Mouse (Mus musculus) liver, embryonic 13.5 days (tissue): ENCODE measurements around the gene Dip2b. TPM values are rescaled to one million over a fixed set of nuclear protein-coding genes. Genes with fewer than 3 reads are reported as not detected.

ENCODE experiments used
- ATAC-seq: fragments of 200-750 bp; cut with Nextera tagmentation; 2 replicates; pipeline ENCODE4 v1.8.0; 2017; ENCODE audit warnings: low read depth, mild to moderate bottlenecking, moderate number of reproducible peaks, moderate library complexity
- DNase-seq: peaks from one replicate; pipeline ENCODE4 v3.0.0; 2022
- H3K27ac ChIP-seq: fragments of 300-500 bp; sonication (generic); 2 replicates; pipeline ENCODE4 v1.5.1; 2015; ENCODE audit warnings: moderate library complexity, mild to moderate bottlenecking, inconsistent platforms
- H3K27me3 ChIP-seq: fragments of 300-500 bp; sonication (generic); 2 replicates; pipeline ENCODE4 v1.6.1; 2015; ENCODE audit warnings: mild to moderate bottlenecking, inconsistent platforms
- H3K36me3 ChIP-seq: fragments of 300-500 bp; sonication (generic); 2 replicates; pipeline ENCODE4 v1.6.1; 2015; ENCODE audit warnings: mild to moderate bottlenecking, inconsistent platforms
- H3K4me1 ChIP-seq: fragments of 300-500 bp; sonication (generic); replicated peaks from 2 replicates; pipeline ENCODE4 v1.6.1; 2015; ENCODE audit warnings: inconsistent platforms
- H3K4me2 ChIP-seq: fragments of 300-500 bp; sonication (generic); 2 replicates; pipeline ENCODE4 v1.6.1; 2015; ENCODE audit warnings: inconsistent platforms, mild to moderate bottlenecking, moderate library complexity
- H3K4me3 ChIP-seq: fragments of 300-500 bp; sonication (generic); replicated peaks from 2 replicates; pipeline ENCODE4 v1.5.1; 2015; ENCODE audit warnings: mild to moderate bottlenecking, inconsistent platforms
- H3K9ac ChIP-seq: fragments of 300-500 bp; sonication (generic); 2 replicates; pipeline ENCODE4 v1.6.1; 2015; ENCODE audit warnings: mild to moderate bottlenecking, inconsistent platforms
- H3K9me3 ChIP-seq: fragments of 300-500 bp; sonication (generic); replicated peaks from 2 replicates; pipeline ENCODE4 v1.6.1; 2016; ENCODE audit warnings: inconsistent platforms
- WGBS: fragments of 180-500 bp; shearing (Covaris S2); methylation state at CpG from one replicate; pipeline ENCODE4 v1.1.7; 2015; ENCODE audit not compliant: insufficient replicate concordance; 5-methylcytosine and 5-hydroxymethylcytosine counted together
- polyA plus RNA-seq: library from polyadenylated mRNA; unstranded; fragments of >200 nt; fragmentation: Nextera tagmentation; extraction: Ambion mirVana; gene quantifications from 2 replicates; pipeline ENCODE4 v1.2.1, GENCODE M21; 2015

Dip2b gene
- polyA plus RNA-seq, 1 experiment from 2014 or later: 2.2 TPM

DNA sequence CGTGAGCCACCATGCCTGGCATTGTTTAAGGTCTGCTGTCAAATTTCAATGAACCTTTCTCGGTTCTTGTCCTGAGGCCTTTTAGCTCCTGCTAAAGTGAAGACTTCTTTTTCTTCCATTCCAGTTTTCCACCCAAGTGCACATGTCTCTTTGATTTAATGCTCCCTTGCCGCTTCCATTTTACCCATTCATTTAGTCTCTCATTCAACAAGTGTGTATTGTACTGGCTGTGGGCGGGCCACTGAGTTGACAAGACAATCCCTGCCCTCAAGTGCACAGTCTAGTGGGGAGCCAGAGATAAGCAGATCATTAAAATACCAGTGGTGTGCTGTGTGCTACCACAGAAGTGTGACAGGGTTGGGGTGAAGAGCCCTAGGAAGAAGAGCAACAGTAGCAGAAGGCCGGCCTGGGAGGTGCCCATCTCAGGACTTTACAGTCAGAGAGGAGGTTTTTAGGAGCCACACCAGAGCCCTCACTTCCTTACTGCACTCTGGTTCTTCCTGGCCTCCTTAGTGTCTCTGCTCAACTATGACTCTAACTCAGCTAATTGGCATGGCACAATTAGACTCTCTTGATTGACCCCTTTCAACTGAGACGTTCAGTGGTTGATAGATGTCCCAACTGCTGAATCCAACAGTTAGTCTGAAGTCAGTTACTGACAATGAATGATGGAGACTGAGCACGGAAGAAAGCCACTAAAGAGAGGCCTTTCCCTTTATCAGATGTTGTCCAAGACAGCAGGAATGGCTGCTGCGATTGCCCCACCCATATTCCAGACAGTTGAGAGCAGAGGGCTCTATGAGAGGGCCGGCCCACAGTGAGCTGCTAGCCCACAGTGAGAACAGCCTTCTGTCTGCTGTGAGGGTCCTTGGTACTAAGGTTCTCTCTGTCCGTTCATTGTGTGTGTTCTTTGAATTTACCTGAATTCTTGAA is 75.1 kb downstream of the Dip2b start:
- peaks cover 8% of the 10 kb centered on the region; the same call in 1 of the 2 replicates for H3K36me3 ChIP-seq
- 37% methylated on average over 10 of the region's 10 CpGs for WGBS
- no peaks in the 10 kb centered on the region for H3K27me3 ChIP-seq
- no peaks in the 10 kb centered on the region for H3K9me3 ChIP-seq
- H3K4me2 ChIP-seq: 0 out of 2 replicates have a peak overlapping the region, but pooled peaks have one; percentile 2
- ATAC-seq: peak; percentile 84
- peak; percentile 15 for DNase-seq
- H3K27ac ChIP-seq: no peak overlapping the region
- peaks cover 40% of the 10 kb centered on the region for H3K4me1 ChIP-seq
- no peak overlapping the region for H3K4me3 ChIP-seq
- no peak overlapping the region for H3K9ac ChIP-seq

DNA sequence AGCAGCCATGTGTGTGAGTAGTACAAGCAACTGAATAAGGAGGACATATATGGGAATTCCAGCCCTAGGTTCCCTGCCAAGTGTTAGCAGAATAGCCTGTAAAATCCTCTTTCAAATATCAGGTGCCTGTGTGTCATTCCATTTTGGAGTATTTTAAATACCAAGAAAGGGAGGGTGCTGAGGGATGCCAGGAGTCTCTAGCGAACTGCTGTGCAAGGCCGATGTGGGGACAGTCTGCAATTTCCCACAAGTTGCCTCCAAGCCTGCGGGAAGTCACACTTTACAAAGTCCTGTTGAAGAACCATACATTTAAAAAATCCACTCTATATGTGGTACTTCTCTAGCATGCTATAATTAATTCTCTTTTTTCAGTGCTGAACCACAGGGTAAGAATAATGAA is 77.0 kb downstream of the Dip2b start:
- Histone ChIP-seq H3K4me2 (no peak overlapping the region), H3K9ac (no peak overlapping the region), H3K36me3 (peaks cover 8% of the 10 kb centered on the region; the same call in 1 of the 2 replicates), H3K4me1 (peaks cover 35% of the 10 kb centered on the region), H3K27me3 (no peaks in the 10 kb centered on the region), H3K27ac (no peak overlapping the region), H3K9me3 (no peaks in the 10 kb centered on the region), H3K4me3 (no peak overlapping the region)
- no peak for DNase-seq
- ATAC-seq: no peak
- 86% methylated on average over 3 of the region's 3 CpGs for WGBS

DNA sequence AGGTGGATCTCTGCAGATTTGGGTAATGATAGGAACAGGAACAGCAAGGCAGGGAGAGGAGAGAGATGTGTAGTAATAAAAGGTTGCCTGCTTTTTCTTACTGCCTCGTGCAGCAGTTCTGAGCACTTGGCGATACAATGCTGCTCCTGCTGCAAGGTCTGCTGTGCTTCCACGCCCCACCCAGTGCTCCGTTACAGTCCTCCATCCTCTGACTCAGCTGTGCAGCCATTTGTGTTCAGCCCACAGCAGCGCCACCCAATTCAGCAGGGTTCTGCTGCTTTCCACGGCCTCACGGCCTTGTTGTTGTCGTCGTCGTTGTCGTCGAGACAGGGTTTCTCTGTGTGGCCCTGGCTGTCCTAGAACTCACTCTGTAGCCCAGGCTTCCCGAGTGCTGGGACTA is 77.9 kb downstream of the Dip2b start:
- H3K4me3 ChIP-seq: no peak overlapping the region
- peaks cover 8% of the 10 kb centered on the region; the same call in 1 of the 2 replicates for H3K36me3 ChIP-seq
- H3K9me3 ChIP-seq: no peaks in the 10 kb centered on the region
- WGBS: 80% methylated on average over 13 of the region's 13 CpGs
- peaks cover 35% of the 10 kb centered on the region for H3K4me1 ChIP-seq
- DNase-seq (no peak), ATAC-seq (no peak)
- no peak overlapping the region for H3K27ac ChIP-seq
- H3K27me3 ChIP-seq: no peaks in the 10 kb centered on the region
- H3K4me2 ChIP-seq: no peak overlapping the region
- no peak overlapping the region for H3K9ac ChIP-seq

DNA sequence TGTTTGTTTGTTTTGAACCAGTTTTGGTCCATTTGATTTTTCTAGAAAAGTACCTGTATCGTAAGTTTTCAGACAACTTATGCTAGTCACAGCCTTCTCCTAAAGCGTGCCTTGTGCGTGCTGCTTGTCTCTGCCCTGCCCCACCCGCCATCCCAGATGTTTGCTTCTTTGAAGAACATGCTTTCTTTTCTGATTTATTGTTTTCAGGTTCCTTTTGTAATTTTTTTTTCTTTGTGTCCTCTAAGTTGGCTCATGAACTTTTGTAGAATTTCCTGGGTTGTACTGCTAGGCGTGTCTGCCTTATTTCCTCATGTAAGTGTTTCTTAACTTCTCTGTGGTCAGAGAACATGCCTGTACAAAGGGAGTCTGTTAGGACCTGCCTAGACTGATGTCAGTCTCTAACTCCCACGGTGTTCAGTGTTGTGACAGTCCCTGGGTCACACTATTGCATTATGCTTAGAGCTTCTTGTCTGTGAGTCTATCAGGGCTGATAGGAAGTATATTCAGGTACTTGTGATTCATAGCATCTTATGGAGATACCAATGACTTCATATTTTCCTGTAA is 80.8 kb downstream of the Dip2b start:
- Histone ChIP-seq H3K27ac (no peak overlapping the region), H3K36me3 (peaks cover 8% of the 10 kb centered on the region; the same call in 1 of the 2 replicates), H3K4me2 (no peak overlapping the region), H3K9me3 (no peaks in the 10 kb centered on the region), H3K9ac (no peak overlapping the region), H3K4me3 (no peak overlapping the region), H3K4me1 (peaks cover 17% of the 10 kb centered on the region), H3K27me3 (no peaks in the 10 kb centered on the region)
- ATAC-seq (no peak), DNase-seq (no peak)
- WGBS: 77% methylated on average over 6 of the region's 6 CpGs

DNA sequence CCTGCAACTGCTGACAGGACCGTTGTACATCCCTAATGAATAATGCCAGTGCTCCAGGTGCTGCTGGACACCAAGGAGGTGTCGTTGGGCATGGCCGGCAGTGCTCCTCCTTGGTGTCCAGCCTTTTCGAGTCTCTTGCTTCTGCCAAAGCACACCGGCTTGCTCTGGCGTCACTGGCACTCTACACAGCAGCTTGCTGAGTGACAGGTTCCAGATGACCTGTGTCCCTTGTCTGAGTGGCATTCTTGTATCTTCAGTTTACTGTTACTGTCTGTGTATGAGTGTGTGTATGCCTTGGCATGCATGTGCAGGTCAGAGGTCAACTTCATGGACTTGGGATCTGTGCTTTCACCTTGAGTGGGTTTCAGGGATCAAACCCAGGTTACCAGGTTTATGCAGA is 83.0 kb downstream of the Dip2b start:
- no peaks in the 10 kb centered on the region for H3K9me3 ChIP-seq
- H3K4me3 ChIP-seq: no peak overlapping the region
- no peaks in the 10 kb centered on the region for H3K27me3 ChIP-seq
- no peak overlapping the region for H3K9ac ChIP-seq
- peaks cover 7% of the 10 kb centered on the region; the same call in 1 of the 2 replicates for H3K36me3 ChIP-seq
- 79% methylated on average over 6 of the region's 6 CpGs for WGBS
- no peak for ATAC-seq
- no peak overlapping the region for H3K4me2 ChIP-seq
- peaks cover 32% of the 10 kb centered on the region for H3K4me1 ChIP-seq
- DNase-seq: no peak
- H3K27ac ChIP-seq: no peak overlapping the region

DNA sequence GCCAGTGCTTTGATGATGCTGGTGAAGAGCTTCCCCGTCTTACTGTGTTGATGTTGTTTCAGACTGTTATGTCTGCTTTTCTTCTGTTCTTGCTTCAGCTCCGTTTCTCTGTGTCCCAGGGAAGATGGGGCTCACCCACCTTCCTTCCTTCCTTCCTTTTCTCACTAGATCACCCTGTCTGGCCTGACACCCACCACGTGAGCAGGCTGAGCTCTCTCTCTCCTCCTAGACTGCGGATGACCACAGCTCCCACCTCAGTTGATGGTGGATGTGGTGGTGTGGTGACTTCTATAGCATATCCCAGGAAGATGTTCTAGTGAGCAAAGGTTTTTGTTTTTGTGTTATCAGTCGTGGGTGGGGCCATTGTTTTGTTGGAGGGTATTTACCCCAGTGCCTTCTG is 85.4 kb downstream of the Dip2b start:
- DNase-seq (no peak), ATAC-seq (no peak)
- no peak overlapping the region for H3K9ac ChIP-seq
- WGBS: 32% methylated on average over 5 of the region's 5 CpGs
- no peak overlapping the region for H3K4me3 ChIP-seq
- no peaks in the 10 kb centered on the region for H3K27me3 ChIP-seq
- no peak overlapping the region for H3K27ac ChIP-seq
- no peaks in the 10 kb centered on the region for H3K9me3 ChIP-seq
- H3K36me3 ChIP-seq: no peaks in the 10 kb centered on the region
- H3K4me2 ChIP-seq: no peak overlapping the region
- H3K4me1 ChIP-seq: peaks cover 37% of the 10 kb centered on the region

DNA sequence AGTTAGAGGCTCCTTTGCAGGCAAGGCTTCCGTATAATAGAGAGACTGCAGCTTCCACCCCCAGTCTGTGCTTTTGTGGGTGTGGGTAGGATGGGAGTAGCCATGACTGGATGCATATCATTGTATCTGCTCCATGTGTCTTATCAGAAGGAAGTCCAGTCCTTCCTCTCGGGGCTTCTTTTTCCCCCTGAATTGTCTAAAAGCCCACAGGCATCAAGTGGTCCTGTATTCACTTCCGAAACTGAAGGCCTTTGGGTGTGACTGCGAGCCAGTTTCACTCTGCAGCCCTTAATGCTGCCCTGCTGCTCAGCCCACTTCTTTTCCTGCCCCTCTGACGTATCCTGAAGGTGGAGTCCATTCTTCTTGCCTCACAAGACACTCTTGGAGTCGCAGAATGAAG is 86.8 kb downstream of the Dip2b start:
- Histone ChIP-seq H3K36me3 (no peaks in the 10 kb centered on the region), H3K4me1 (peaks cover 37% of the 10 kb centered on the region), H3K4me2 (no peak overlapping the region), H3K27ac (no peak overlapping the region), H3K27me3 (no peaks in the 10 kb centered on the region), H3K9ac (no peak overlapping the region), H3K9me3 (no peaks in the 10 kb centered on the region), H3K4me3 (no peak overlapping the region)
- 22% methylated on average over 6 of the region's 6 CpGs for WGBS
- ATAC-seq (no peak), DNase-seq (no peak)

DNA sequence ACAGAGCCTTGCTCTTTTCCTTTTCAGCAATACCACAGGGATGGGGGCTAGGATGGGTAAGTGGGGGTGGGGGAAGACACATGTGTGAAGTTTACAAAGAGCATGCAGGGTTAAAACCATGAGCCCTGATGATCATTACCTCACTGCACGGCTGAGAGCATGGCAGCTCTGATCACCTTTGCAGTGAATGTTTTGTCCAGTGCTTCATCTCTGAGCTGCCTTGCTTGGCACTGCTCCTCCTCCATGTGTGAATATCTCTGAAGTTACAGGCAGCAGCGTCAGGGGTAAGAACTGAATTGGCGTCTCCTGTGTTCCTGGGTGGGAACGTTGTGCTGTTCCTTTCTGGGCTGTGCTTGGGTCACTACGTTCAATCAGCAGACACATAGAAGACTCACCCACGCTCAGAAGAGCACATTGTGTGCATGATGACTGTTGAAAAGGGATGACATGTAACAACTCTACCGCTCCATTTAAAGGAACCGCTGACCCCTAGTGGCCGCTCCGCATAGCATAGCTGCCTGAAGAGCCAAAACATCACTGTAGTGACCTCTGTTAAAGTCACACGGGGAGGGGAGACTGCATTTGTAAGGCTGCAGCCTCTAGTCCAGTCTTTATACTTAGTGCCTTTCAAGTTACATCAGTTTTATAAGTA is 88.1 kb downstream of the Dip2b start:
- 14% methylated on average over 11 of the region's 11 CpGs for WGBS
- H3K27me3 ChIP-seq: no peaks in the 10 kb centered on the region
- ATAC-seq (peak; percentile 76), DNase-seq (peak; percentile 54)
- no peak overlapping the region for H3K4me2 ChIP-seq
- no peak overlapping the region for H3K27ac ChIP-seq
- no peaks in the 10 kb centered on the region for H3K36me3 ChIP-seq
- H3K4me3 ChIP-seq: no peak overlapping the region
- H3K9ac ChIP-seq: no peak overlapping the region
- no peaks in the 10 kb centered on the region for H3K9me3 ChIP-seq
- H3K4me1 ChIP-seq: peaks cover 37% of the 10 kb centered on the region

DNA sequence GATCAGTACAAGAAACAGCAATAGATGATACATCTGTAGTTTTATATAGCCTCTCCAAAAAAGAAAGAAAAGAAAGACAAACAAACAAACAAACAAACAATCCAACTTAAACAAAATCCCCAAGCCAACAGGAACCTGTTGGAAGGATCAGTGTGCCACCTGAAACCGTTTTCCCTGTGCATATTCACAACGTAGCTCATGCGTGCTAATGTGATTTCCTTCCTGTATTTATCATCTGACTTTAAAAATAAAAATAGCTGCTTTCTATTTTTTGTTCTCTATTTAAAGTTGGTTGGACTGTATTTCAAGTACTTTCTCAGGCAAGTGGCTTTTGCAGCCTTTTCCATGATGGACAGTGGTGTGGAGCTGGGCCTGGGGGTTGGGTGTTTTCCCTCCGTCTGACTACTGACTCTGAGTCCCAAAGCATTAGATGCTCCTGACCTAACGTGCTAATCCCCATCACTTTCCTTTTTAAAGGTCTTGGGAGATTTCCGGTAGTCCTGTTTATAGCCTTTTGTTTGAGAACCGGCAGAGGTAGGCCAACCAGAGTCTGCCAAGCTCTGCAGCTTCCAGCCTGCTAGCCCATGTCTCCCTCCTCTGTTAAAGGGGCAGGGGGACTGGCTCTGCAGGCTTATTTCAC is 90.8 kb downstream of the Dip2b start:
- H3K4me3 ChIP-seq: no peak overlapping the region
- no peak overlapping the region for H3K9ac ChIP-seq
- no peak overlapping the region for H3K27ac ChIP-seq
- peaks cover 25% of the 10 kb centered on the region for H3K4me1 ChIP-seq
- no peak for ATAC-seq
- H3K27me3 ChIP-seq: no peaks in the 10 kb centered on the region
- no peak for DNase-seq
- no peaks in the 10 kb centered on the region for H3K9me3 ChIP-seq
- no peak overlapping the region for H3K4me2 ChIP-seq
- WGBS: 64% methylated on average over 7 of the region's 7 CpGs
- H3K36me3 ChIP-seq: no peaks in the 10 kb centered on the region

DNA sequence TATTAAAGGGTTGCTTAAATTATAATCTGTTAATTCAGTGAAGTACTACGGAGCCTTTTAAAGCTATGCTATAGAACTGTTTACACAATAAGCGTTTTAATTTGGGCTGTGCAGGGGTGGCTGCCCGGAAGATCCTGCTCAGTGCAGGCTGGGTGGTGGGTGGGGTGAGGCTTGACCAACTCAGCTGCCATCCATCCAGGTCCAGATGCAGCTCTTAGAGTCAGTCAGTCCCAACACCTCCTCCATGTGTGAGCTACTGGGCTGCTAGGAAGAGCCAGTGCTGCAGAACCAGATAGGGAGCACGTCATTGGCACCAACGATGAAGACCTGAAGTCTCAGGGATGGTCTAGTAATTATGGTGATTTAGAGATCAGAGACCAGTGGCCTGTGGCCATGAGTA is 101.2 kb downstream of the Dip2b start:
- no peak for DNase-seq
- H3K9me3 ChIP-seq: no peaks in the 10 kb centered on the region
- H3K4me2 ChIP-seq: no peak overlapping the region
- 77% methylated on average over 5 of the region's 5 CpGs for WGBS
- H3K9ac ChIP-seq: no peak overlapping the region
- no peak overlapping the region for H3K27ac ChIP-seq
- ATAC-seq: no peak
- no peaks in the 10 kb centered on the region for H3K27me3 ChIP-seq
- peaks cover 4% of the 10 kb centered on the region for H3K36me3 ChIP-seq
- no peaks in the 10 kb centered on the region for H3K4me1 ChIP-seq
- no peak overlapping the region for H3K4me3 ChIP-seq

DNA sequence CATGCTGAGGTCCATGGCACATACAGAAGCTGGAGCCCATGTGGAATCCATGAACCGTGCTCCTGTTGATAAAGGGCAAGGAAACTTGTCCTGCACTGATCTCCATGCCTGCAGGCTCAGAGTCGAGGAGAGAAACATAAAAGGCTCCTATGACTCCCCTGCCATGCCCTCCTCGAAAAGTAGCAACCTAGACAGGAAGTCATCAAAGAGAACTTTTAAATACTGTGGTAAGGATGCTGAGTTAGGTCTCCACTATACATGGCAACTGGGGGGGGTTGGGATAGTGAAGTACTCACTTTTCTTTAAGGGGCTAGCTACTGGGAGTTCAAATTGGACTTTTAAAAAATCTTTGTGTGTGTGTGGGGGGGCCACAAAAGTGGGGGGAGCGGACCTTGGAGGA is 102.0 kb downstream of the Dip2b start:
- Histone ChIP-seq H3K27me3 (no peaks in the 10 kb centered on the region), H3K4me1 (peaks cover 1% of the 10 kb centered on the region; the same call in 1 of the 2 replicates), H3K4me2 (no peak overlapping the region), H3K36me3 (peaks cover 4% of the 10 kb centered on the region), H3K9me3 (no peaks in the 10 kb centered on the region), H3K27ac (no peak overlapping the region), H3K4me3 (no peak overlapping the region), H3K9ac (no peak overlapping the region)
- ATAC-seq (no peak), DNase-seq (no peak)
- WGBS: 63% methylated on average over 4 of the region's 4 CpGs
